Mouse (Mus musculus): Measurements from ENCODE around the gene Chdh. TPM values are rescaled to one million over a fixed set of nuclear protein-coding genes. Genes with fewer than 3 reads are reported as not detected.

Gene Chdh
- polyA plus RNA-seq, 1 experiment from 2014 or later = 1.4 TPM

DNA sequence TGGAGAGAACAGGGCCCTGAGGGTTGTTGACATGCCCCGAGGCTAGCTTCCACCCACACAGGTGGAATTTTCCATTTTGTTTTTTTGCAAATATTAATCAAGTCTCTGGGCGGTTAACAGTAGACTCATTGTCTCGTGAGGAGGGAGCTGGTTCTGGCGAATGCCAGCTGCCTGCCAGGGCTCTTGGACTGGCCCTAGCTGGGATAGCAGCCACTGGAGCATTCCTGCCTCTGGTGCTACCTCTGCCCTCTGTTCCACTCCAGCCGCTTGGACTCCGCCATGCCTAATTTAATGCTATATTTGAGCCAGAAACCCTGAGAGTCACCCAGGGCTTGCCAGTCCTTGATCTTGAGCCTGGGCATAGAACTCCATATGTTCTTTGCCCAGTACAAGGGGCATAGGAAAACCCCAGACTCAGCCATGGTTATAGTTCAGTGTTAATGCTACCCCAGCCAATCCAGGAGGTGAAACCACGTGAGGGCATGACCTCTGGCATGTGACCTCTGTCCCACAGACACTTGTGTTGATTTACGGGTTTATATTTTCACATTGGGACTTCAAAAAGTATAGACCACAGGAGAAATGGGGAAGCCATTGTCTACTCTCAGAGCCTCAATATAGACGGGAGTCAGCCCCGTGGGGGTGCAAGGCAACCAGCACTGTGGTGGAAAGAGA is 3.2 kb downstream of the Chdh start:
- Histone ChIP-seq H3K36me3 (ENCODE audit: control insufficient read depth, insufficient read depth) (no peaks in the 10 kb centered on the region), H3K4me1 (replicated peaks; ENCODE audit: control insufficient read depth, insufficient read depth, low read length) (peaks cover 8% of the 10 kb centered on the region), H3K9me3 (ENCODE audit: control insufficient read depth) (no peaks in the 10 kb centered on the region), H3K9ac (ENCODE audit: low read depth, low read length) (no peak overlapping the region), H3K27ac (ENCODE audit: low read depth, low read length) (no peak overlapping the region), H3K4me3 (ENCODE audit: low read depth, low read length) (no peak overlapping the region), H3K27me3 (replicated peaks; ENCODE audit: control insufficient read depth, insufficient read depth, low read length) (no peaks in the 10 kb centered on the region), H3K4me2 (replicated peaks; ENCODE audit: low read depth) (no peak overlapping the region)
- no peak for ATAC-seq
- no peak for TF ChIP-seq CTCF (IDR thresholded peaks at IDR 0.05; ENCODE audit: low read depth)
- 79% methylated on average over 10 of the region's 10 CpGs for WGBS

DNA sequence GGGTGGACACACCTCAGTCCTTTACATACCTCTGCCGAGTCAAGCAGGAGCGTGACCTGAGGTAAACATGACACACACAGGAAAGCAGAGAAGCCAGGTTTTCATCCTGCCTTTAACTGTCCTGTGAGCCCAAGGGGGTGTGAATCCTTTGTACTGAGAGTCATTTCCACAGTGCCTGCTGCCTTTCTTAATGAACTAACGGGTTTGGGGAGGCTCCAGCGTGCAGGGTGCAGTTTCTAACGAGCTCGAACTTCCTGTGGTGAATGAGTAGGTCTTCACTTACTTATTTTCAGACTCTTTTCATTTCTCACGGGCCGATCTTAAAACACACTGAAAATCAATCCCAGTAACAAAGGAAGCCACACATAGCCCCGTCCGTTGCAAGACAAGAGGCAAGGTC is 5.7 kb downstream of the Chdh start:
- no peaks in the 10 kb centered on the region for H3K27me3 ChIP-seq (replicated peaks; ENCODE audit: control insufficient read depth, insufficient read depth, low read length)
- H3K36me3 ChIP-seq (ENCODE audit: control insufficient read depth, insufficient read depth) = no peaks in the 10 kb centered on the region
- H3K4me1 ChIP-seq (replicated peaks; ENCODE audit: control insufficient read depth, insufficient read depth, low read length) = peaks cover 2% of the 10 kb centered on the region
- no peak overlapping the region for H3K27ac ChIP-seq (ENCODE audit: low read depth, low read length)
- H3K9me3 ChIP-seq (ENCODE audit: control insufficient read depth) = no peaks in the 10 kb centered on the region
- no peak for TF ChIP-seq CTCF (IDR thresholded peaks at IDR 0.05; ENCODE audit: low read depth)
- WGBS = 67% methylated on average over 10 of the region's 10 CpGs
- ATAC-seq = no peak
- no peak overlapping the region for H3K4me2 ChIP-seq (replicated peaks; ENCODE audit: low read depth)
- H3K9ac ChIP-seq (ENCODE audit: low read depth, low read length) = no peak overlapping the region
- H3K4me3 ChIP-seq (ENCODE audit: low read depth, low read length) = no peak overlapping the region

DNA sequence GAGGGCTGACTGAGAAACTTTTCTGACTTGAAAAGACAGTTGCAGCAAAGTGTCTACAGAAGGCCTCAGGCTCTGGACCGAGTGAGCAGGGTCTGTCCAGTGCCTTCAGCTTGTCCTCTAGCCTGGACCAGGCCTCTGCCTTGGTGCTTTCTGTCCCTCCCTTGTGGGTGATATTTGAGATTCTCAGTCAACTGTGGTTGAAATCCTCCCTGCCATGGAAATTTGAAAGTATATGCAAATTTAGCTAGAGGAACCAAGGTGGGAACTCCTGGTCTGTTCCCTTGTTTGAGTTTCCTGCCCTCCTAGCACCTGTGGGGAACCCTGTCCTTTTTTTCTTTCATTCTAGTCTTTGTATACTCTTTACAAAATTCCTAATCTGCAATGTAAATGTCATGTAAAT is 6.2 kb downstream of the Chdh start:
- no peaks in the 10 kb centered on the region for H3K27me3 ChIP-seq (replicated peaks; ENCODE audit: control insufficient read depth, insufficient read depth, low read length)
- no peaks in the 10 kb centered on the region for H3K36me3 ChIP-seq (ENCODE audit: control insufficient read depth, insufficient read depth)
- WGBS = 88% methylated on average over 1 of the region's 1 CpGs

GRCm38 (mm10) chr14:30016666-30017065 is 7.8 kb downstream of the Chdh start:
- WGBS = 73% methylated on average over 5 of the region's 5 CpGs
- Histone ChIP-seq H3K9ac (ENCODE audit: low read depth, low read length) (no peak overlapping the region), H3K4me1 (replicated peaks; ENCODE audit: control insufficient read depth, insufficient read depth, low read length) (no peaks in the 10 kb centered on the region; the same call in 1 of the 2 replicates), H3K36me3 (ENCODE audit: control insufficient read depth, insufficient read depth) (no peaks in the 10 kb centered on the region), H3K27me3 (replicated peaks; ENCODE audit: control insufficient read depth, insufficient read depth, low read length) (no peaks in the 10 kb centered on the region), H3K27ac (ENCODE audit: low read depth, low read length) (no peak overlapping the region), H3K9me3 (ENCODE audit: control insufficient read depth) (no peaks in the 10 kb centered on the region), H3K4me3 (ENCODE audit: low read depth, low read length) (no peak overlapping the region), H3K4me2 (replicated peaks; ENCODE audit: low read depth) (no peak overlapping the region)
- no peak for TF ChIP-seq CTCF (IDR thresholded peaks at IDR 0.05; ENCODE audit: low read depth)
- no peak for ATAC-seq

More for the DNA sequence above, 6.2 kb downstream of the Chdh start:
- Histone ChIP-seq H3K4me2 (replicated peaks; ENCODE audit: low read depth) (no peak overlapping the region), H3K9ac (ENCODE audit: low read depth, low read length) (no peak overlapping the region), H3K4me1 (replicated peaks; ENCODE audit: control insufficient read depth, insufficient read depth, low read length) (no peaks in the 10 kb centered on the region; the same call in none of the 2 replicates), H3K27ac (ENCODE audit: low read depth, low read length) (no peak overlapping the region), H3K9me3 (ENCODE audit: control insufficient read depth) (no peaks in the 10 kb centered on the region), H3K4me3 (ENCODE audit: low read depth, low read length) (no peak overlapping the region)
- TF ChIP-seq CTCF (IDR thresholded peaks at IDR 0.05; ENCODE audit: low read depth) = no peak
- no peak for ATAC-seq

GRCm38 (mm10) chr14:30017794-30018462 is 9.1 kb downstream of the Chdh start:
- Histone ChIP-seq H3K9ac (ENCODE audit: low read depth, low read length) (no peak overlapping the region), H3K4me3 (ENCODE audit: low read depth, low read length) (no peak overlapping the region), H3K27ac (ENCODE audit: low read depth, low read length) (peak overlapping the region; percentile 57; the same call in 1 of the 2 replicates), H3K4me2 (replicated peaks; ENCODE audit: low read depth) (peak overlapping the region; percentile 21; the same call in 1 of the 2 replicates), H3K4me1 (replicated peaks; ENCODE audit: control insufficient read depth, insufficient read depth, low read length) (no peaks in the 10 kb centered on the region; the same call in 1 of the 2 replicates), H3K27me3 (replicated peaks; ENCODE audit: control insufficient read depth, insufficient read depth, low read length) (no peaks in the 10 kb centered on the region), H3K9me3 (ENCODE audit: control insufficient read depth) (no peaks in the 10 kb centered on the region), H3K36me3 (ENCODE audit: control insufficient read depth, insufficient read depth) (no peaks in the 10 kb centered on the region)
- no peak for TF ChIP-seq CTCF (IDR thresholded peaks at IDR 0.05; ENCODE audit: low read depth)
- 62% methylated on average over 8 of the region's 8 CpGs for WGBS
- peak; percentile 66 for ATAC-seq

DNA sequence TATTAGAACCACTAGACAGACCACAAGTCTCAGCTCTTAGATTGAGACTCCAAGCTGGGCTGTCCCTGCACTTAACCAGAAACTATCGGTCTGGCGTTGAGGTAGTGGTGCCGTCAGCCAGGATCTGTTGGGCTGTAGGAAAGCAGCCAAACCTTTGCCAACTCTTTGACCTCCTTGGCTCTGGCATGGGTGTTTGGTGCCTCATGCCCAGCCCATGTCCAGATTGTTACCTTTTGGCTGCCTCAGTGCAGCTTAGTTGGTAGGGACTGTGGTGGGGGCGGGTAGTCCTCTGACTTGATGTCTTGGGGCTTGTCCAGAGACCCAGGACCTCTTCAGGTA is 9.6 kb downstream of the Chdh start:
- H3K27me3 ChIP-seq (replicated peaks; ENCODE audit: control insufficient read depth, insufficient read depth, low read length) = no peaks in the 10 kb centered on the region
- H3K9me3 ChIP-seq (ENCODE audit: control insufficient read depth) = no peaks in the 10 kb centered on the region
- no peak overlapping the region for H3K9ac ChIP-seq (ENCODE audit: low read depth, low read length)
- H3K4me1 ChIP-seq (replicated peaks; ENCODE audit: control insufficient read depth, insufficient read depth, low read length) = no peaks in the 10 kb centered on the region; the same call in 1 of the 2 replicates
- H3K36me3 ChIP-seq (ENCODE audit: control insufficient read depth, insufficient read depth) = no peaks in the 10 kb centered on the region
- no peak for ATAC-seq
- H3K27ac ChIP-seq (ENCODE audit: low read depth, low read length) = 0 out of 2 replicates have a peak overlapping the region, but pooled peaks have one; percentile 57
- no peak for TF ChIP-seq CTCF (IDR thresholded peaks at IDR 0.05; ENCODE audit: low read depth)
- no peak overlapping the region; the same call in 1 of the 2 replicates for H3K4me2 ChIP-seq (replicated peaks; ENCODE audit: low read depth)
- H3K4me3 ChIP-seq (ENCODE audit: low read depth, low read length) = no peak overlapping the region
- 92% methylated on average over 4 of the region's 4 CpGs for WGBS
